Mouse (Mus musculus): ENCODE data around the gene Enthd1. TPM values are rescaled to one million over a fixed set of nuclear protein-coding genes. Genes with fewer than 3 reads are reported as not detected.
"Not testable (repeated sequence)": the region's sequence is repeated elsewhere in the genome, so short reads cannot be mapped to it uniquely, and the experiment has no call there.

The Enthd1 gene
- polyA plus RNA-seq, 1 experiment from 2014 or later = not detected

DNA sequence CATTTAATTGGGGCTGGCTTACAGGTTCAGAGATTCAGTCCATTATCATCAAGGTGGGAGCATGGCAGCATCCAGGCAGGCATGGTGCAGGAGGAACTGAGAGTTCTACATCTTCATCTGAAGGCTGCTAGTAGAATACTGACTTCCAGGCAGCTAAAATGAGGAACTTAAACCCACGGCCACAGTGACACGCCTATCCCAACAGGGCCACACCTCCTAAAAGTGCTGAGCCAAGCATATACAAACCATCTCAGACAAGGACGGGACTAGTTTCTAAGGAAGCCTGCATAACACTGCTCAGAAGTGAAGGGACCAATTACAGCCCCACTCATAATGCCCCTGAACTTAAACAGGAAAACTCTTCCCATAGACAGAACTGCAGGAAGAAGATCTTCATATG lies 67.2 kb downstream of the Enthd1 start:
- not testable (repeated sequence) for H3K4me1 ChIP-seq (replicated peaks); H3K4me2 ChIP-seq; H3K36me3 ChIP-seq; H3K9me3 ChIP-seq; H3K4me3 ChIP-seq; ATAC-seq (ENCODE audit: low read depth); H3K27ac ChIP-seq (replicated peaks); H3K9ac ChIP-seq; H3K27me3 ChIP-seq
- WGBS = 79% methylated on average over 3 of the region's 3 CpGs

DNA sequence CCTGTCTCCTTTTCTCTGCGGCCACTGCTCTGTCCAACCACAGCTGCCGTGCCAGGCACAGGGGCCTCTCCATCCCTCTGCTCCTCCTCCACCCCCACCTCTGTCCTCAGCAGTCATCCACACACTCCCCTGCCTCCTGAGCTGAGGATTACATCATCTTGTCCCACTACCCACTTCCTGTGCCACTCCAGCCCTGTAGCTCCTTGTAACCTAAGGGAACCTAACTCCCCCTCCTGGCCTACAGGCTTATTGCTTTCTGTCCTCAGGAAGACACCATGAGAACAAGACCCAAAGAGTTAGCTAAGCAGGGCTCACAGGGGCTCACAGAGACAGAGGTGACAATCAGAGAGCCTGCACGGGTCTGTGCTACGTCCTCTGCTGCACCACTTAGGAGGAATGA lies 73.5 kb downstream of the Enthd1 start:
- Histone ChIP-seq H3K9me3 (no peaks in the 10 kb centered on the region), H3K27ac (replicated peaks) (no peak overlapping the region), H3K36me3 (no peaks in the 10 kb centered on the region), H3K9ac (no peak overlapping the region), H3K27me3 (no peaks in the 10 kb centered on the region), H3K4me2 (no peak overlapping the region), H3K4me1 (replicated peaks) (no peaks in the 10 kb centered on the region), H3K4me3 (no peak overlapping the region)
- no peak for ATAC-seq (ENCODE audit: low read depth)
- 73% methylated on average over 4 of the region's 4 CpGs for WGBS

DNA sequence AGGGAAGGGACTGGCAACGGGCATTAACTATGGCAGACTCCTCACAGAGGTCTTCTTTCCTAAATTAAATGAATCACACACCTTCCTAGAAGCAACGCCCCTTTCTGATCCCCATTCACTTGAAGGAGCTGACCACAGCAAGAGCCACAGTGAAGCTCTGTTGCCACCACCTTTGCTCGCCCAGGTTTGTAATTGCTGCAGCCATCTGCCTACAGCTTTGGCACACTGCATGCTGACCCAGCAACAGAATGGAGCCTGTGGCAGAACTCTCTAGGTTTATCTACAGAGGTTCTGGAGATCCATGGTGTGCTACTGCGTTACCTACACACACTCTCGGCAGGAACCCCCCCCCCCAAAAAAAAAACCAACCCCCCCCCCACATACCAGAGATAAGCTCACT lies 74.8 kb downstream of the Enthd1 start:
- Histone ChIP-seq H3K36me3 (no peaks in the 10 kb centered on the region), H3K4me2 (no peak overlapping the region), H3K27ac (replicated peaks) (no peak overlapping the region), H3K9me3 (no peaks in the 10 kb centered on the region), H3K4me1 (replicated peaks) (peaks cover 5% of the 10 kb centered on the region), H3K27me3 (no peaks in the 10 kb centered on the region), H3K9ac (no peak overlapping the region), H3K4me3 (no peak overlapping the region)
- 94% methylated on average over 5 of the region's 5 CpGs for WGBS
- ATAC-seq (ENCODE audit: low read depth) = no peak

DNA sequence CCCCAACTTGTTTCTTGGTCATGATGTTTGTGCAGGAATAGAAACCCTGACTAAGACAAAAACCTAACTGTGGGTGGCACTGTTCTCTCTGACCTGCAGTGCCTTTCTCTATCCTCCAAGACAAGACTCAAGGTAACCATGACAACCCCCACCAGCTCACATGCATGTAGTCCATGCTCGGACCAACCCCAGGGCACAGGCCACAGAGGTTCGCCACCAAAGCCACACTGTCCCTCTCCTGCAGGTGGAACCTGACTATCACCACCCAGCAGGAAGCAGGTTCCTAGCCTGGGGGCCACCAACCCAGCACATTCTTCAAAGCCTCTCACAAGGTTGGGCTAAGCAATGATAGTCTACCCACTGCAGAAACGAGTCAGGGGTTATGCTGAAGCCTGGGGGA lies 76.3 kb downstream of the Enthd1 start:
- H3K4me1 ChIP-seq (replicated peaks) = peaks cover 19% of the 10 kb centered on the region
- no peak overlapping the region for H3K4me2 ChIP-seq
- H3K36me3 ChIP-seq = no peaks in the 10 kb centered on the region
- no peak overlapping the region for H3K9ac ChIP-seq
- no peak overlapping the region for H3K27ac ChIP-seq (replicated peaks)
- no peak for ATAC-seq (ENCODE audit: low read depth)
- H3K9me3 ChIP-seq = no peaks in the 10 kb centered on the region
- no peaks in the 10 kb centered on the region for H3K27me3 ChIP-seq
- H3K4me3 ChIP-seq = no peak overlapping the region
- WGBS = 39% methylated on average over 3 of the region's 3 CpGs

DNA sequence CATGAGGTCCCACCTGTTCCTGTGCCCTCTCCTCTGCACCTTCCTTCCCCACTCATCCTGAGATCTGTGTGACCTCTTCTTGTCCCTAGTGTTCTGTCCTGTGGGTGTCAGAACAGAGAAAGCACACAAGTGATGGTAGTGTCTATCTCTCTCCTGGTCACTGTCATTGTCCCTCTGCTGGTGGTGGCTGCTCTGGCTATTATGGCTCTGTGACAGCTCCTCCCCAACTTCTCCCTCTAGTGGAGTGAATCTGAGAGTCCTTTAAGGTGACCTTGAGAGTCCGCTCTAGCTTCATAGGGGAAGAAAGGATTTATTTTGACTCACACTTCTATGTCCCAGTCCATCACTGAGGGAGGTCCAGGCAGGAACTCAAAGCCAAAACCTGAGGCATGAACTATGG lies 79.4 kb downstream of the Enthd1 start:
- H3K4me2 ChIP-seq = no peak overlapping the region
- no peak overlapping the region for H3K9ac ChIP-seq
- no peak for ATAC-seq (ENCODE audit: low read depth)
- peaks cover 24% of the 10 kb centered on the region for H3K4me1 ChIP-seq (replicated peaks)
- 96% methylated on average over 1 of the region's 1 CpGs for WGBS
- no peaks in the 10 kb centered on the region for H3K9me3 ChIP-seq
- no peaks in the 10 kb centered on the region for H3K36me3 ChIP-seq
- H3K27me3 ChIP-seq = no peaks in the 10 kb centered on the region
- no peak overlapping the region for H3K27ac ChIP-seq (replicated peaks)
- H3K4me3 ChIP-seq = no peak overlapping the region

DNA sequence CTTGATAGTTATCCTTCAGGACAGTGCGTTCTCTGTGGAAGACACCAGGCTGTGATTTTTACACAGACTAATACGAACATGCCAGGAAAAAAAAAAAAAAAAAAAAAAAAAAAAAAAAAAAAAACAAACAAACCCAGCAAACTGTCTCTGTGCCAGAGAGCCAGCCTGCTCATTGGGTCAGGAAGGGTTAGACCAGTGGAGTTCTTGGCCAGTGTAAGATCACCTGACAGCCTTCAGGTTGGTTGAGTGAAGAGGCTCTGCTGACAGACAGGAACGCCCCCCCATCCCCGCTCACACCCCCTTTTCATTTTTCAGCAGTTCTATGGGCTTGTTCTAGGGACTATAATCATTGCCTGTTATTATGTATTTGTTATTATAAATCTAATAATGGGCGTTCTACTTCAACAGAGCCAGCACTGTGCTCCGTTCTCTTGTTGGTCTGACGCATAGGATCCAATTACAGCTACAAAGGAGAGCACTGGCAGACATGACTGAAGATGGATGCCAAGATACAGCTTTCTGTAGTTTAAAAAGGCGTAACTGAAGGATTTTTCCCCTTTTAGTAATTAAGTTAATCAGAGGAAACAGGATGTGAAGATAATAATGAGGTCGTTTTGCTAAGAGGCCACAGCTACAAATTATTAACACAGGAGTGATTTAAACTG lies 81.8 kb downstream of the Enthd1 start:
- WGBS = 65% methylated on average over 9 of the region's 9 CpGs
- H3K9me3 ChIP-seq = no peaks in the 10 kb centered on the region
- no peak overlapping the region for H3K9ac ChIP-seq
- H3K4me1 ChIP-seq (replicated peaks) = peaks cover 24% of the 10 kb centered on the region
- H3K27ac ChIP-seq (replicated peaks) = no peak overlapping the region
- H3K27me3 ChIP-seq = no peaks in the 10 kb centered on the region
- no peak for ATAC-seq (ENCODE audit: low read depth)
- H3K4me3 ChIP-seq = no peak overlapping the region
- H3K36me3 ChIP-seq = no peaks in the 10 kb centered on the region
- H3K4me2 ChIP-seq = no peak overlapping the region

DNA sequence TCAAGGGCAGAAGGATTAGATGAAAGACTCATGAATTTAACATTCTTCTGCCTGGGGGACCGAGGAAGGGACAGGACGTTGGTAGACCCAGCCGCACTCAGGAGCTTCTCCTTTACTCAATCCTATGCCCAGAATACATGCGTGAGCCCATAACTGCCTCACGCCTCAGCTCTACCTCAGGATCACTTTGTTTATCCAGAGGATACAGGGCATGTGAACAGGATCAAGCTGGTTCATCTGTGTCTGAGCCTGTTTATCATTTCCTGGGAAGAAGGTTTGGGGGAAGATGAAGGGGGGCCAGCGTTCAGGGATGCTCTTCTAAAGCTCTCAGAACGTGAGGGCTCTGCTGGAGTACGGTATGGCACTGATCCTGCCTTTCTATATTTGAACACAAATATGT lies 82.6 kb downstream of the Enthd1 start:
- Histone ChIP-seq H3K4me2 (no peak overlapping the region), H3K4me1 (replicated peaks) (peaks cover 24% of the 10 kb centered on the region), H3K4me3 (no peak overlapping the region), H3K27me3 (no peaks in the 10 kb centered on the region), H3K9ac (no peak overlapping the region), H3K27ac (replicated peaks) (no peak overlapping the region), H3K36me3 (no peaks in the 10 kb centered on the region), H3K9me3 (no peaks in the 10 kb centered on the region)
- ATAC-seq (ENCODE audit: low read depth) = no peak
- whole genome bisulfite sequencing = 77% methylated on average over 8 of the region's 8 CpGs

DNA sequence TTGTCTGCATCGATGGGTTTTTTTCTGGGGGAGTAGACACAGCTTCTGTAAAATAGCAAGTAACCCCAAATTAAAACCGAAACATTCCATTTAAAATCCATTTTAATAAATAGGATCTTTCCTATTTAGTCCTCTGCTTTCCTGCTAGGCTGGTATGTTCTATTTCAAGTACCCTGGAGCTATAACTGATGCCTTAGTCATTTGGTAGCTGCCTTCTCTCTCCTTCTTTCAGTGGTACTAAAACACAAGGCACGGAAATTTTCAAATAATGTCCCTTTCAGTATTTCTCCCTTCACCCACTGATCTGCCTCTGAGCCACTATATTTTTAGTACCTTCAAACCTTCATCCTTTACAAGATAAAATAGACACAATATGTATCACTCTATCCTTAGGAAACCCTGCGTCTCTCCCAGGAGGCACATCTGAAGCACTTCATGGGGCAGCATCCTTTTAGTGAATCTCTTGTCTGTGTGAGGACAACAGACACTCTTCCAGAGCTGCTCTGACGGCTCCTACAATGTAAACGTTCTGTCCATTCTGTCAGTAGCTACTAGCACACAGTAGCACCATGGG lies 90.4 kb downstream of the Enthd1 start:
- WGBS = 77% methylated on average over 6 of the region's 6 CpGs
- Histone ChIP-seq H3K9me3 (no peaks in the 10 kb centered on the region), H3K27me3 (no peaks in the 10 kb centered on the region), H3K4me1 (replicated peaks) (no peaks in the 10 kb centered on the region), H3K4me3 (no peak overlapping the region), H3K36me3 (no peaks in the 10 kb centered on the region), H3K9ac (no peak overlapping the region), H3K27ac (replicated peaks) (no peak overlapping the region), H3K4me2 (no peak overlapping the region)
- no peak for ATAC-seq (ENCODE audit: low read depth)

DNA sequence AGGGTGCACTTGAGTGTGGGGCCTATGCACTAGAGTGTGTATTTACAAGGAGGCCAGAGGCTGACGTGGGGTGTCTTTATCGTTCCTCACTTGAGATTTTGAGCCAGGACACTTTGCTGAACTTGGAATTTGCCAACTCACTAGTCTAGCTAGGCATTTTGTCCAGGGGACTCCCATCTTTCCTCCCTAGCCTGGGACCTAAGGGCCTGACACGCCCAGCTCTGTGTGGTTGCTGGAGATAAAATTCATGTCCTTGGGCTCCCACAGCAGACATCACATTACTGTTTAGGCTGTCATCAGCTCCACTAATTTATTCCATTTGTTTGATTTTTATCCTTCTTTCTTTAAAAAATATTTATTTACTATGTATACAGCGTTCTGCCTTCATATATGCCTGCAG lies 97.1 kb downstream of the Enthd1 start:
- no peak for ATAC-seq (ENCODE audit: low read depth)
- Histone ChIP-seq H3K4me3 (no peak overlapping the region), H3K27me3 (peaks cover 8% of the 10 kb centered on the region), H3K9me3 (no peaks in the 10 kb centered on the region), H3K4me2 (no peak overlapping the region), H3K36me3 (no peaks in the 10 kb centered on the region), H3K27ac (replicated peaks) (no peak overlapping the region), H3K4me1 (replicated peaks) (0 out of 2 replicates have a peak, but pooled peaks cover 8% of the 10 kb centered on the region), H3K9ac (no peak overlapping the region)
- WGBS = 89% methylated on average over 4 of the region's 4 CpGs

DNA sequence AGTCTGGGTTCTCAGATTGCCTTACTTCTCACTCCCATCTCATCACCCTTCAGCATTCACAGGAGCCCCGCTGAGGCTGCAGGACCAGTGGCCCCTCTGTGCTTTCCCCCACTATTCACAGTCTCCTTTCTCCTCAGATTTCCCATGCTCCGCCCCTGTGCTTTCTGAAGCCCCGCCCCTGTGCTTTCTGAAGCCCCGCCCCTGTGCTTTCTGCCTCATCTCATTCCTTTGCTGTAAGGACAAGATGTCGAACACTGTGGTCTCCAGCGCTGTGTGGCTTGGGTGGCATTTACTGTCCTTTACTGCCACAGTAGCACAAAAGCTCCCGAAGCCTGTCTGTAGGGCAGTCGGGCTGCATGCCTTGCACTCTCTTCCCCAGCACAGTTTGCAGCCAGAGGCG lies 102.8 kb downstream of the Enthd1 start:
- Histone ChIP-seq H3K9me3 (no peaks in the 10 kb centered on the region), H3K9ac (0 out of 2 replicates have a peak overlapping the region, but pooled peaks have one; percentile 43), H3K27ac (replicated peaks) (no peak overlapping the region), H3K36me3 (no peaks in the 10 kb centered on the region), H3K4me1 (replicated peaks) (peaks cover 24% of the 10 kb centered on the region), H3K27me3 (peaks cover 20% of the 10 kb centered on the region), H3K4me2 (peak overlapping the region; percentile 34), H3K4me3 (peak overlapping the region; percentile 3; the same call in 1 of the 2 replicates)
- ATAC-seq (ENCODE audit: low read depth) = 0 out of 2 replicates have a peak, but pooled peaks have one; percentile 48
- 2% methylated on average over 9 of the region's 9 CpGs for WGBS

DNA sequence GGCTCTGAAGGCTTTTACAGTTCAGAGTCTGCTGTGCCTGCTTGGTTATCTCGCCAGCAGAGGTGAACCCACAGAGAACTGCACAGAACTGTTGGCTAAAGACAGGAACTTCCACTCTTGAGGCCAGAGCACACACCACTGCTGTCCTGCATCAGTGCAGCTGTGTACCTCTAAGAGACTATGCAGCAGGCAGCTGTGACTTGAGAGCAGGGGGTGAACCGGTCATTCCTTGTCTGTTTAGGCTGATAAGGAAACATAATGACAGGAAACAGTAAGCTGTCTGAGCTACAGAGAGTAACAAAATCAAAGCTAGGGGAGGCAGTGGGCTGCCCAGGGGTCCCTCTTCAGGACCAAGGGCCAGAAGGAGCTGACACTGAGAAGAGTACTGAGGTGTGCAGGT lies 103.5 kb downstream of the Enthd1 start:
- peaks cover 20% of the 10 kb centered on the region for H3K27me3 ChIP-seq
- H3K4me2 ChIP-seq = no peak overlapping the region
- WGBS = 54% methylated on average over 2 of the region's 2 CpGs
- no peak for ATAC-seq (ENCODE audit: low read depth)
- peaks cover 24% of the 10 kb centered on the region for H3K4me1 ChIP-seq (replicated peaks)
- H3K4me3 ChIP-seq = no peak overlapping the region
- no peaks in the 10 kb centered on the region for H3K36me3 ChIP-seq
- no peaks in the 10 kb centered on the region for H3K9me3 ChIP-seq
- H3K9ac ChIP-seq = no peak overlapping the region
- H3K27ac ChIP-seq (replicated peaks) = no peak overlapping the region

DNA sequence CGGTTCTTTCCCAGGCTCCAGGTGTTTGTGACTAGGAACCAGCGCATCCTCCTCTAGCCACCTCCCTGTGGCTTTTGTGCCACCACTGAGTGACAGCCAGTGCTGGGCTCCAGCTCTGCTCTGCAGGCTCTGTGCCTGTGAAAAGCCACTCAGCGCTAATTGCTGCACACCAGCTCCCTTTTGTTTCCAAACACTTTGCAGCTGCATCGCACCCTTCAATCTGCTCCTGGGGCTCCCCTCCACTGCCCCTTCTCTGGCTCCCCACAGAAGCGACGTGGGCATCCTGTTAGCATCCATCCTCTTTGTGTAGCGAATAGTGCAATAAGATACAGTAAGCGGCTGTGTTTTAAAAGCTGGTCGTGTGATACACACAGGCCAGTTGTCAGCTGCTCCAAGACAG lies 104.9 kb downstream of the Enthd1 start:
- Histone ChIP-seq H3K36me3 (no peaks in the 10 kb centered on the region), H3K9ac (peak overlapping the region; percentile 54; the same call in 1 of the 2 replicates), H3K4me3 (no peak overlapping the region), H3K27me3 (peaks cover 20% of the 10 kb centered on the region), H3K4me2 (no peak overlapping the region), H3K9me3 (no peaks in the 10 kb centered on the region), H3K27ac (replicated peaks) (peak overlapping the region; percentile 65; the same call in 1 of the 2 replicates), H3K4me1 (replicated peaks) (peaks cover 24% of the 10 kb centered on the region)
- 0 out of 2 replicates have a peak, but pooled peaks have one; percentile 20 for ATAC-seq (ENCODE audit: low read depth)
- 30% methylated on average over 9 of the region's 9 CpGs for WGBS

DNA sequence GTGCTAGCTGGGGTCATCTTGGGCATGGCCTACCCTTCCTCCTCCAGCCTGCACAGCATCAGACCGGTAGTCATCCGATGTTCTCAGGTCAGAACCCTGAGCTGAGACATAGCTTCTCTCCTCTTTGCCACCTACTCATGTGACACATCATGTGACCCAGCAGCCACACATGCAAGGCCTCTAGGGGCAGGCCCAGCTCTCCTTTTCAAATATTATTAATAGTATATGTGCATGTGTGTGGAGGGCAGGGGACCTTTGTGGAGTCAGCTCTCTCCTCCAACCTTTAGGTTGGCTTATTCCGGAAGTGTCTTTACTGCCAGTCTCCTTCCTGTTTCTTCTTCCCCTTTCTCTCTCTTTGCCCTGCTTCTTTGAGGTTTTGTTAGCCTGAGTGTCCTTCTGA lies 107.0 kb downstream of the Enthd1 start:
- Histone ChIP-seq H3K27me3 (peaks cover 13% of the 10 kb centered on the region), H3K36me3 (no peaks in the 10 kb centered on the region), H3K4me2 (no peak overlapping the region), H3K4me3 (no peak overlapping the region), H3K9ac (no peak overlapping the region), H3K27ac (replicated peaks) (no peak overlapping the region), H3K9me3 (no peaks in the 10 kb centered on the region), H3K4me1 (replicated peaks) (peaks cover 16% of the 10 kb centered on the region)
- no peak for ATAC-seq (ENCODE audit: low read depth)
- 92% methylated on average over 3 of the region's 3 CpGs for WGBS

Data from neural tube, embryonic 13.5 days (tissue).